Mouse (Mus musculus) left cerebral cortex, postnatal 14 days (tissue): ENCODE measurements around the gene Slc2a4. TPM values are rescaled to one million over a fixed set of nuclear protein-coding genes. Genes with fewer than 3 reads are reported as not detected.

ENCODE experiments used
- DNase-seq, 2 experiments: peaks; one replicate each; pipeline ENCODE4 v3.0.0; 2021 to 2022; ENCODE audit warnings: low spot score in 2 of 2, mixed read lengths in 1 of 2
- intact Hi-C: fragments of 180-260 bp; cut with DNase I; formaldehyde crosslinking; loops from one replicate; pipeline ENCODE4 v1.15.1; 2025
- long read RNA-seq, 2 experiments: library from polyadenylated mRNA; stranded (forward); transcript quantifications; one replicate each; pipeline ENCODE4 v2.0.0; 2021
- total RNA-seq, 2 experiments: library from RNA; stranded (reverse); gene quantifications; 2 replicates each; pipeline ENCODE4 v1.2.3; 2021

Gene Slc2a4
- 1 to 10 TPM; 1.9 to 2.4 TPM for total RNA-seq
- long read RNA-seq, experiment 1, partial matches to known transcripts, result 1 of 2 reads
- long read RNA-seq, experiment 1, other reads (novel, unspliced or antisense), result 1 of 2 reads
- long read RNA-seq, experiment 2, partial matches to known transcripts, result 1 of 2 reads
- long read RNA-seq, experiment 2, other reads (novel, unspliced or antisense), result 1 of 2 reads

GRCm38 (mm10) chr11:69948066-69948762 is at the start of gene Slc2a4:
Gene Slc2a4 (minus strand): TSS chr11:69948188.
- peak; percentile 70 to 73 for DNase-seq
- intact Hi-C loops, result loop anchor here (2.0 kb wide), 1 partner anchor 13 kb away; the partner anchor contains the start of gene Ybx2

- DNase-seq, result peak in 1 of 2 experiments; percentile 65
- intact Hi-C loops, result no loop called here
Measured at GRCm38 (mm10) chr11:69997070-69997509, 49.1 kb upstream of the Slc2a4 start.

- no peak for DNase-seq
- intact Hi-C loops, result no loop called here
Measured at GRCm38 (mm10) chr11:69996161-69997061, 48.4 kb upstream of the Slc2a4 start.

GRCm38 (mm10) chr11:69995391-69995960 is 47.5 kb upstream of the Slc2a4 start, which contains the start of gene Phf23:
Gene Phf23 (plus strand): TSS chr11:69995777.
- DNase-seq, result peak; percentile 97 to 98
- intact Hi-C loops, result no loop called here

GRCm38 (mm10) chr11:69994401-69995090 is 46.6 kb upstream of the Slc2a4 start:
- DNase-seq, result no peak
- intact Hi-C loops, result no loop called here

GRCm38 (mm10) chr11:69992932-69993331 is 44.9 kb upstream of the Slc2a4 start:
- intact Hi-C loops, result no loop called here
- no peak for DNase-seq

- no peak for DNase-seq
- intact Hi-C loops, result no loop called here
Measured at GRCm38 (mm10) chr11:69992396-69992795, 44.4 kb upstream of the Slc2a4 start.

- intact Hi-C loops, result no loop called here
- DNase-seq, result no peak
Measured at GRCm38 (mm10) chr11:69991711-69992110, 43.7 kb upstream of the Slc2a4 start.

GRCm38 (mm10) chr11:69990850-69991691 is 43.1 kb upstream of the Slc2a4 start, which contains the start of gene Gabarap:
Gene Gabarap (plus strand): TSS chr11:69991143.
- intact Hi-C loops, result no loop called here
- DNase-seq, result peak; percentile 97

- intact Hi-C loops, result no loop called here
Measured at GRCm38 (mm10) chr11:69989949-69990348, 42.0 kb upstream of the Slc2a4 start.

GRCm38 (mm10) chr11:69984431-69984830 is 36.4 kb upstream of the Slc2a4 start:
- DNase-seq, result no peak
- intact Hi-C loops, result no loop called here

More at GRCm38 (mm10) chr11:69989949-69990348, 42.0 kb upstream of the Slc2a4 start:
- DNase-seq, result no peak

- DNase-seq, result no peak
Measured at GRCm38 (mm10) chr11:69983377-69983776, 35.4 kb upstream of the Slc2a4 start.

GRCm38 (mm10) chr11:69982877-69983276 is 34.9 kb upstream of the Slc2a4 start:
- intact Hi-C loops, result no loop called here
- DNase-seq, result no peak

More at GRCm38 (mm10) chr11:69983377-69983776, 35.4 kb upstream of the Slc2a4 start:
- intact Hi-C loops, result no loop called here

GRCm38 (mm10) chr11:69982225-69982624 is 34.2 kb upstream of the Slc2a4 start, which contains the start of gene Elp5:
Gene Elp5 (minus strand): TSS chr11:69982517.
- DNase-seq, result no peak
- intact Hi-C loops, result no loop called here

GRCm38 (mm10) chr11:69981141-69981762 is 33.3 kb upstream of the Slc2a4 start, which contains the start of gene Ctdnep1:
Gene Ctdnep1 (plus strand): TSS chr11:69981156.
- intact Hi-C loops, result no loop called here
- DNase-seq, result no peak

GRCm38 (mm10) chr11:69980196-69981140 is 32.5 kb upstream of the Slc2a4 start:
- intact Hi-C loops, result no loop called here
- peak; percentile 98 to 99 for DNase-seq
